Mouse (Mus musculus) spleen, postnatal 14 days (tissue): ENCODE results near the gene Spink4.

Experiments
- DNase-seq, 2 experiments: peaks; one replicate each; pipeline ENCODE4 v3.0.0; 2021 to 2022; ENCODE audit warnings: low spot score in 2 of 2

The Spink4 gene

GRCm38 (mm10) chr4:40963536-40963935, 43.7 kb downstream of the Spink4 start:
- no peak for DNase-seq

GRCm38 (mm10) chr4:40969161-40969560, 49.3 kb downstream of the Spink4 start:
- DNase-seq = no peak

DNA sequence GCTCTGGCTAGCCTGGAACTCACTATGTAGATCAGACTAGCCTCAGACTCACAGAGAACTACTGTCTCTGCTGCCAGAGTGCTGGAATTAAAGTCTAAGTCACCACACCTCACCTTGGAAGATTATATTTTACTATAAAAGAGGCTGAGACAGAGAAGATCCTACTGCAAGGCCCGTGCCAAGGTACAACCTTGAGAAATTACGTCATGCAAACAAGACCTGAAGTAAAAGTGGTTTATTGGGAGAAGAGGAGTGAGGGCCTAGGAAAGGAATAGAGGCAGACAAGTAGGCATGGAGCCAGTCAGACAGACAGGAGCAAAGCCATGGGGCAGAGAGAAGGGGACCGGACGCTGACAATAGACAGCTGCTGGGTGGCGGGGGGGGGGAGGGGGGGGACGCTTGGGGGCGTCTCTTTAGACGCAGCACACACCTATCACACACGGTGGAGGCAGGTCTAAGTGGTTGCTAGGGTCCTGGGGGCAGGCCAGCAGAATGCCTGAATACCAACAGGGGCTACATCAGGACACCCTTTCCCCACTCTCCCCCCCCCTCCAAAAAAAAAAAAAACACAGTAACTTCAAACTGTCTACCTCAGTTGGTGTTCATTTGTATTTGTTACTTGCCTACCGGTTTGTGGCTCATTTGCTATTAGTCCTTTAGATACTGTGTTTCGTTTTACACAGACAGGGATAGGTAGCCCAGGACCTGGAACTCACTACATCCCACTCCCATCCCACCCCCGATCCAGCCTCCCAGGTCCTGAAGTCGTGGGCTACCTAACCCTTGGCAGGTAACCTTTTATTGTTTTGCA, 50.1 kb downstream of the Spink4 start:
- DNase-seq = no peak

DNA sequence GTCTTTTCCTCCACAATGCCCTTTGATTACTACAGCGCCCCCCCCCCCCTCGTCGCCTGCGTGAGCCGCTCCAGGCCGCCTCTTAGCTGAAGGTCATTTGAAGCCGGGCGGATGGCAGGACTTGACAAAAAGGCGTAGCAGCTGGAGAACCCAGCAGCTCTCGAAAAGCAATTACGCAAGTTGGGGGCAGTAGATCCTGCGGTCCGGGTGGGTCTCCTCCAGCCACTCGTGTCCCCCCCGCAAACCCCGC, 50.7 kb downstream of the Spink4 start:
- DNase-seq = no peak

DNA sequence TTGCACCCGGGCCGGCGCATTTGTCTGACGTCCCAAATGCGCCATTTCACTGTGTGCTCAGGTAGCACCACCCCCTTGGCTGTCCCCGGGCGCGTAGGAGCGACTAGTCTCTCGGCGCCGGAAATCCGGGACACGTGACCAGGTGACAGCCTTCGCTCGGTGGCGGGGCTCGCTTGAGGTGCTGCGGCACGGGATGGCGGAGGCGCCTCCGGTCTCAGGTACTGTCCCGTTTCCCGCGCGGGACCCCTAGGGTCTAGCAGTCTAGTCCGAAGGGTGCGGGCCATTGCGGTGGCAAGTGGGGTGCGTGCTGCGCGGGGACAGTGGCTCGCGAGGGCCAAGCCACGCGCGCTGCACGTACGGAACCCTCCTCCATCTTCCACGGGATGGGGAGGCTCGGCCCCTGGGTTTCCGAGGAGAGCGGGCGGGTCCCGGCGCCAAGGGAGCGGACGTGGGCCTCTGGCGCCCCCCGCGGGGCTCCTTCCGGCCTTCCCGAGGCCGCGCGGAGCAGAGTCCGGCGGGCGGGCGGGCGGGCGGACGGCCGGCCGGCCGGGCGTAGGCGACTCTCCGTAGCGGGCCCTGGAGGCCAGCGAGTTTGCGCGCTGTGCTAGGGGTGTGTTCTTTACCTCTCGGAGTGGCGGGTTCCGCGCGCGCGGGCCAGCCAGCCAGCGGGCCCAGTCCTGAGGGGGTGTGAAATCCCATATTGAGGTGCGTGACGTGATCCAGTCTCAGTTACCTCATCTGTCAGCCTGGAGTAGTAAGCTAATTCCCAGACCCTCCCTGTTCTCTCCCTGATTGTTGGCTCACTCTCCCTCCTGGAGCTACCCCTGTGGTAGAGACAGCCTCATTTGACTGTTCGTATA, 51.2 kb downstream of the Spink4 start, which contains the start of gene Nfx1:
Gene Nfx1, plus strand, starts transcription at position 65 of the 860 bp plus-strand sequence.
- DNase-seq = peak; percentile 86 to 91

DNA sequence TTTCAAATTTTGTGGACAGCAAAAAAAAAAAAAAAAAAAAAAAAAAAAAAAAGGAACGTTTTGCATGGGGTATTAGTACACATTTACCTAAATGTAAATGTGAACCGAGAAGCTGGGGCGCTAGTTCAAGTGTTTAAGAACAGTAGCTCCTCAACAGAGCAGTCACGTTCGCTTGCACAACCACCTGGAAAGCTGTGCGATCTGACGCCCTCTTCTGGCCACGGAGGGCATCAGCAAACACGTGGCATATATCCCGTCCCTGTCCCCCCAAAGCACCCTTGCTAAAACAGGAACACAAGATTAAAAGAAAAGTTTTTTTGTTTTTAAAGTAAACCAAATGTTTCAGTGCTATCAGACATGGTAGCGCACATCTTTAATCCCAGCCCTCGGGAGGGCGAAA, 51.9 kb downstream of the Spink4 start:
- DNase-seq = peak; percentile 9 to 41

GRCm38 (mm10) chr4:40974011-40974410, 54.2 kb downstream of the Spink4 start:
- no peak for DNase-seq

- DNase-seq = no peak
Measured at GRCm38 (mm10) chr4:40975678-40976077, 55.8 kb downstream of the Spink4 start.

- no peak for DNase-seq
Measured at GRCm38 (mm10) chr4:40976651-40977050, 56.8 kb downstream of the Spink4 start.

DNA sequence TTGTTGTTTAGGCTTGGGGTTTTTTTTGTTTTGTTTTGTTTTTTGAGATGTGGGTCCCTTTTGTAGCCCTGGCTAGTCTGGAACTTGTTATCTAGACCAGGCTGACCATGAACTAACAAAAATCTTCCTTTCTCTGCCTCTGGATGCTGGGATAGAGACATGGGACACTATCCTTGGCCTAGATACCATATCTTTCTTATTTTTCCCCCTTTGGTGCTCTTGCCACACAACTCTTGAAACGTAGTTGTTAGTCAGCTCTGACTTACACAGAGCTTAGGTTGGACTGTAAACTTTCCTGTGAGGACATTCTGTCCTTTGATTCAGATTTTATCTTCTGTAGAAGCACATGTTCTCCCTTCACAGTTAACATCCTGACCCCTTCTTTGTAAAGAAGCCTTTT, 59.6 kb downstream of the Spink4 start:
- DNase-seq = no peak
